Mouse (Mus musculus) CD4-positive, CD25-positive, alpha-beta regulatory T cell, adult 4 months (primary cell): ENCODE results near the gene Rab37. TPM values are rescaled to one million over a fixed set of nuclear protein-coding genes. Genes with fewer than 3 reads are reported as not detected.

ENCODE experiments used
- ATAC-seq: one replicate; pipeline ENCODE4 v1.8.0; 2017
- polyA plus RNA-seq, 2 experiments: library from polyadenylated mRNA; unstranded; fragments of 100-300 nt; shearing (Covaris generic); gene quantifications; one replicate each; pipeline ENCODE4 v1.2.1; 2017

The Rab37 gene
- polyA plus RNA-seq, 2 experiments from 2014 or later, result 156 to 274 TPM

- peak; percentile 53 for ATAC-seq
These were observed 111.1 kb downstream of the Rab37 start for GRCm38 (mm10) chr11:115202316-115202715.

- ATAC-seq, result no peak
These were observed 111.5 kb downstream of the Rab37 start for GRCm38 (mm10) chr11:115202756-115203155.

DNA sequence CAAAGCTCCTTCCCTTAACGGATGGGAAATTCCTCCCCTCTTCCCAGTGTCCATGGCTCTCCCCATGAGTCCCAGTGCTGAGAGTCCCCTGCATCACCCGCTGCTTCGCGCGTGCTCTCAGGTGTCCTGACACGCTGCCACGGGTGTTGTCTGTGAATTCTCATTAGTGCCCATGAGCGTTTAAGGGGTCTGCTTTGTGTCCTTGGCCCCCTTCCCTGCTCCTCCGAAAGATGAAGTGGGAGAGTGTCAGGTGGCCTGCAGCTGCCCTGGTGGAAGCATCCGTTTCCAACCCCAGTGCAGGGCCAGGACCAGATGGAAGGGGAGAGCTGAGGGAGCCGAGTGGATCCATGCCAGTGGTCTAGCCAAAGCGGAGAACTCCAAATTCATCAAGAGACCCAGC lies 116.9 kb downstream of the Rab37 start:
- ATAC-seq, result no peak

GRCm38 (mm10) chr11:115208776-115209732 lies 117.8 kb downstream of the Rab37 start:
- ATAC-seq, result no peak

GRCm38 (mm10) chr11:115209958-115210357 lies 118.7 kb downstream of the Rab37 start:
- no peak for ATAC-seq

Other genes starting within 250 kb of the Rab37 start
- gene Gprc5c, start 240.3 kb upstream of the Rab37 start, polyA plus RNA-seq, result not detected
- gene Cd300a, start 201.4 kb upstream of the Rab37 start, polyA plus RNA-seq, result under 1 TPM; 0.11 to 0.37 TPM
- under 1 TPM in 1 of 2 experiments, not detected in 1; 0.34 TPM for gene Cd300lb, start 157.0 kb upstream of the Rab37 start, polyA plus RNA-seq
- gene Cd300c, start 122.3 kb upstream of the Rab37 start, polyA plus RNA-seq, result not detected
- not detected for gene Cd300ld, start 101.5 kb upstream of the Rab37 start, polyA plus RNA-seq
- gene Cd300c2, start 89.6 kb upstream of the Rab37 start, polyA plus RNA-seq, result under 1 TPM in 1 of 2 experiments, not detected in 1; 0.54 TPM
- gene Cd300ld2, start 75.2 kb upstream of the Rab37 start, polyA plus RNA-seq, result not detected
- gene Cd300ld4, start 64.4 kb upstream of the Rab37 start, polyA plus RNA-seq, result not detected
- not detected for gene Cd300ld5, start 53.7 kb upstream of the Rab37 start, polyA plus RNA-seq
- gene Cd300ld3, start 43.0 kb upstream of the Rab37 start, polyA plus RNA-seq, result not detected
- under 1 TPM in 1 of 2 experiments, not detected in 1; 0.29 TPM for gene Cd300e, start 29.3 kb upstream of the Rab37 start, polyA plus RNA-seq
- gene Cd300lf, start 42.6 kb downstream of the Rab37 start, polyA plus RNA-seq, result 1 to 10 TPM in 1 of 2 experiments, under 1 TPM in 1; 0.51 to 1.0 TPM
- gene Slc9a3r1, start 71.9 kb downstream of the Rab37 start, polyA plus RNA-seq, result 100 to 1,000 TPM; 162 to 222 TPM
- 10 to 100 TPM in 1 of 2 experiments, 1 to 10 TPM in 1; 8.1 to 14.2 TPM for gene Tmem104, start 96.1 kb downstream of the Rab37 start, polyA plus RNA-seq
- 10 to 100 TPM; 12.1 to 18.1 TPM for gene Nat9, start 96.4 kb downstream of the Rab37 start, polyA plus RNA-seq
- not detected for gene Grin2c, start 175.8 kb downstream of the Rab37 start, polyA plus RNA-seq
- gene Fdxr, start 185.6 kb downstream of the Rab37 start, polyA plus RNA-seq, result 10 to 100 TPM; 21.6 to 26.8 TPM
- 1 to 10 TPM; 1.1 to 1.6 TPM for gene Fads6, start 206.2 kb downstream of the Rab37 start, polyA plus RNA-seq
- gene Otop2, start 215.7 kb downstream of the Rab37 start, polyA plus RNA-seq, result not detected
- not detected for gene Ush1g, start 230.6 kb downstream of the Rab37 start, polyA plus RNA-seq
- gene Otop3, start 243.3 kb downstream of the Rab37 start, polyA plus RNA-seq, result not detected